Mouse (Mus musculus): Measurements from ENCODE around the gene Cadps. TPM values are rescaled to one million over a fixed set of nuclear protein-coding genes. Genes with fewer than 3 reads are reported as not detected.
"Not testable (repeated sequence)": the region's sequence is repeated elsewhere in the genome, so short reads cannot be mapped to it uniquely, and the experiment has no call there.

Gene Cadps
- polyA plus RNA-seq, 1 experiment from 2014 or later = 0.70 TPM

DNA sequence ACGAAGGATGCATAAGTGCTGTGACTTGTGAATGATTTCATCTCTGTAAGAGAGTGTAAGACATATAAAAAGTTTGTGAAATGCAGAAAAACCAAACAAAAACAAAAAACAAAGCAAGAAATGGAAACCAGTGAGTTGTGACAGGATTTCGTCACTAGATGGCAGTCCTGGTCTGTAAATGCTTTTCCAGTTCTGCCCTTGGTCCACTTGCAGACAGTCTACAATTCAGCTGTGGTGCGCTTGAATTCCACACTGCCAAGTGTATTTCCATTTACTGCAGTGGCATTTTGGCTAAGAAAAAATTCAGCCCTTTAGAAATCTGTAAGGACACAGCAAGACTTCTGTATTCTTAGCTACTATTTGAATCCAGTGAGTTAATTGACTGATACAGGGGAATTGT is 247.8 kb downstream of the Cadps start:
- 26% methylated on average over 3 of the region's 3 CpGs for WGBS
- H3K9me3 ChIP-seq (ENCODE audit: low read length) = no peaks in the 10 kb centered on the region
- no peak overlapping the region for H3K9ac ChIP-seq (replicated peaks; ENCODE audit: low read length)
- no peak overlapping the region for H3K4me3 ChIP-seq (ENCODE audit: low read length)
- H3K27ac ChIP-seq (ENCODE audit: low read length) = no peak overlapping the region
- no peaks in the 10 kb centered on the region for H3K36me3 ChIP-seq (ENCODE audit: insufficient read depth, low read length)
- H3K27me3 ChIP-seq (ENCODE audit: insufficient read depth, low read length) = no peaks in the 10 kb centered on the region
- no peaks in the 10 kb centered on the region for H3K4me1 ChIP-seq (ENCODE audit: insufficient read depth, low read length)
- ATAC-seq (ENCODE audit: low FRiP score, low TSS enrichment) = no peak
- no peak overlapping the region for H3K4me2 ChIP-seq (replicated peaks; ENCODE audit: low read depth, low read length)

DNA sequence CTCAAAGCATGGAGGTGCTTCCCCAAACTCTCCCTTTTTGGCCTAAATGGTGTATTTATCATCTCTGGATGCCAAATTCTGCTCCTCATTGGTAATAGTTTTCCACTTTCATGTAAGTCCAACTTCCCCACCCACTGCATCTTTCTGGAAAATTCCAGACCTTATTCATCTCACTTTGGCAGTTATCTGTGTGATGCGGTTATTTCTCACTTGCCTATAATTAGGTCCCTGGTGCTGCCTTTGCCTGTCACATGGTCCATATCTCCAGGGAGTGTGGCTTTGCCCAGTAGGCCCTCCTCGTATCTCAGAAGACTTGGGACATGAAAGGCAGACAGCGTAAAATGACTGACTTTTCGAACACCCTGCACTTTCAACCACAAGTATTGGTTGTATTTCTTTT is 248.5 kb downstream of the Cadps start:
- no peaks in the 10 kb centered on the region for H3K36me3 ChIP-seq (ENCODE audit: insufficient read depth, low read length)
- no peak overlapping the region for H3K9ac ChIP-seq (replicated peaks; ENCODE audit: low read length)
- H3K27ac ChIP-seq (ENCODE audit: low read length) = no peak overlapping the region
- H3K4me3 ChIP-seq (ENCODE audit: low read length) = no peak overlapping the region
- ATAC-seq (ENCODE audit: low FRiP score, low TSS enrichment) = no peak
- no peak overlapping the region for H3K4me2 ChIP-seq (replicated peaks; ENCODE audit: low read depth, low read length)
- no peaks in the 10 kb centered on the region for H3K4me1 ChIP-seq (ENCODE audit: insufficient read depth, low read length)
- no peaks in the 10 kb centered on the region for H3K27me3 ChIP-seq (ENCODE audit: insufficient read depth, low read length)
- 78% methylated on average over 4 of the region's 4 CpGs for WGBS
- H3K9me3 ChIP-seq (ENCODE audit: low read length) = no peaks in the 10 kb centered on the region

DNA sequence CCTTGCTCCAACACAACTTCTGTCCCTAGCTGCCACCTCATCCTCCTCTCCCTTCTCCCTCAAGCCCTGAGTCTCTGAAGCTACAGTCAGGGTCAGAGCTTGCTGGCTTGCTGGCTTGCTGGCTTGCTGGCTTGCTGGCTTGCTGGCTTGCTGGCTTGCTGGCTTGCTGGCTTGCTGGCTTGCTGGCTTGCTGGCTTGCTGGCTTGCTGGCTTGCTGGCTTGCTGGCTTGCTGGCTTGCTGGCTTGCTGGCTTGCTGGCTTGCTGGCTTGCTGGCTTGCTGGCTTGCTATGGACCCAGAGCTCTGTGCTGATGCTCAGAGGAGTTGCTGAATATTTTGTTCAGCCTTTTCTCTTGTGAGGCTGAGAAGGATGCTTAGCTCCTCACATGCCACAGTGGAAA is 261.1 kb downstream of the Cadps start:
- ATAC-seq (ENCODE audit: low FRiP score, low TSS enrichment); H3K4me1 ChIP-seq (ENCODE audit: insufficient read depth, low read length); H3K36me3 ChIP-seq (ENCODE audit: insufficient read depth, low read length); H3K4me3 ChIP-seq (ENCODE audit: low read length); H3K9me3 ChIP-seq (ENCODE audit: low read length); H3K27ac ChIP-seq (ENCODE audit: low read length); H3K4me2 ChIP-seq (replicated peaks; ENCODE audit: low read depth, low read length); H3K27me3 ChIP-seq (ENCODE audit: insufficient read depth, low read length); H3K9ac ChIP-seq (replicated peaks; ENCODE audit: low read length): not testable (repeated sequence)

DNA sequence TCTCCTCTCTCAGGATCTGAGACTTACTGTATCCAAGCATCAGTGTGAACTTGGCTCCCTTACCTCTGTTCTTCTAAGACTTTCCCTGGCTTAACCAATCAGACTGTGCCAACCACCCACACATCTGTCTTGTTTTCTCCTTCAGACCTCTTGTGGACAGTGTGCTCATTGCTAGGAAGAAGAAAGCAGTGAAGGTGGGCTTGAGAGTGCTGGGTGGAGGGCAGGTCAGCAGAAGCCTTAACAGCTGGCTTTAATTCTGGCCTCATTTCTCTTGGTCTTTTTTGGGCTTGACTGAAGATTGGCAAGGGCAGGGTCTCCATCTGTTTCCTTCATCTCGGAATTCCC is 262.7 kb downstream of the Cadps start:
- no peak overlapping the region for H3K4me2 ChIP-seq (replicated peaks; ENCODE audit: low read depth, low read length)
- H3K4me3 ChIP-seq (ENCODE audit: low read length) = no peak overlapping the region
- H3K27me3 ChIP-seq (ENCODE audit: insufficient read depth, low read length) = no peaks in the 10 kb centered on the region
- H3K4me1 ChIP-seq (ENCODE audit: insufficient read depth, low read length) = no peaks in the 10 kb centered on the region
- ATAC-seq (ENCODE audit: low FRiP score, low TSS enrichment) = no peak
- no peaks in the 10 kb centered on the region for H3K9me3 ChIP-seq (ENCODE audit: low read length)
- WGBS = 63% methylated on average over 1 of the region's 1 CpGs
- no peak overlapping the region for H3K27ac ChIP-seq (ENCODE audit: low read length)
- H3K36me3 ChIP-seq (ENCODE audit: insufficient read depth, low read length) = no peaks in the 10 kb centered on the region
- H3K9ac ChIP-seq (replicated peaks; ENCODE audit: low read length) = no peak overlapping the region

DNA sequence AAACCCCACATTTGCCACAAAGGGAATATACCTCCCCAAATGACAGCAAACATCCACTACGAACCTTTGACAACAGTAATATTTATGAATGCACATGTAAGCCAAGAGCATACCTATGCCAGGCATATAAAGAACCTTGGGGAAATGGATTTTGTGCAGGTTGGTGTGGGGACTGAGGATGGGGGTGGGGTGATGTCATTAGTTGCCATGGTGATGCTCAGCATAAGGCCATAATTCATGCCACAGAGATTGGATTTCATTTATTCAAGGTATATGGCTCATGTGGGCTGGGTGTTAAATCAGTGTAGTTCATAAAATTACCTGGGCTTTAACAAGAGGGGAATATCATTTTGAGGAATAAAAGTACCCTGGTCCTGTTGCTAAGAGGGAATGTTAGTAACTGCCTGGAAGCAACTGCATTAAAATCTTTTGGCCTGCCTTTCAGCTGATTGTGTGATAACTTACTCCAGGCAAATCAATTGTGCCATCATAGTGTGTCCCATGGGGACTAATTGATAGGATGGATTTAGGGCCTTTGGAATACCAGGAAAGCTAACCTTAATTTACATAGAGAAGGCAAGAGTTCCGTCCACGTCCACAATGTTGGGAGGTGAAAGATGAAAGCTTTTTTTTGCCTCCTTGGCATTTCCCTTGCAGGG is 263.2 kb downstream of the Cadps start:
- no peak overlapping the region for H3K4me3 ChIP-seq (ENCODE audit: low read length)
- WGBS = 64% methylated on average over 3 of the region's 3 CpGs
- no peaks in the 10 kb centered on the region for H3K36me3 ChIP-seq (ENCODE audit: insufficient read depth, low read length)
- H3K4me2 ChIP-seq (replicated peaks; ENCODE audit: low read depth, low read length) = no peak overlapping the region
- H3K27ac ChIP-seq (ENCODE audit: low read length) = no peak overlapping the region
- H3K4me1 ChIP-seq (ENCODE audit: insufficient read depth, low read length) = no peaks in the 10 kb centered on the region
- H3K9me3 ChIP-seq (ENCODE audit: low read length) = no peaks in the 10 kb centered on the region
- no peaks in the 10 kb centered on the region for H3K27me3 ChIP-seq (ENCODE audit: insufficient read depth, low read length)
- ATAC-seq (ENCODE audit: low FRiP score, low TSS enrichment) = no peak
- no peak overlapping the region for H3K9ac ChIP-seq (replicated peaks; ENCODE audit: low read length)

DNA sequence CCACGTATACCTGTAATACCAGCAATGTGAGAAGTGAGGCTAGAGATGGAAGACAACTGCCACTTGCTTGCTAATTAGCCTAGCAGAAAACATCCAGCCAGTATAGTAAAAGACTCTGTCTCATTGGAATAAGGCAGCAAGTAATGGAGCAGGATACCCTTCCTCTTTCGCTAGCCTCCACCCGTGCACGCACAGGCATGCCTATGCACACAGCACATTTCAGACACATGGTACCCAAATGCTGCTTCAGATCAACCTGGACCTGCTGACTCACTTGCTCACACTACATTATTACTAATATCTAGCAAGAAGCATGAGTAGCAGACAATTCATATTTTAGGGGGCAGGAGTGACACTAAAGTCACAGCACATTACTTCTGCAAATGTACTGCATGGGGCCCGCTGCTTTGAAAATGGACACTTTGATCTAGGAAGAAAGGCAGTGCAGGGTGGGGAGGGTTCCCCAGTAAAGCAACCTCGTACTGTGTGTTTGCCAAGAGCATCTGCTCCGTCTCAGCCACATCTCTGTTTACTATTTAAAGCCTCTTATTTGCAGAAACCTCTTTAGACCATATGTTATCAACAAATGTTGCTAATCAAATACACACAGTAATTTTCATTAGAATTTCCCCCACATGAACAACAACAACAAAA is 263.8 kb downstream of the Cadps start:
- no peak overlapping the region for H3K27ac ChIP-seq (ENCODE audit: low read length)
- H3K27me3 ChIP-seq (ENCODE audit: insufficient read depth, low read length) = no peaks in the 10 kb centered on the region
- WGBS = 71% methylated on average over 7 of the region's 7 CpGs
- ATAC-seq (ENCODE audit: low FRiP score, low TSS enrichment) = no peak
- H3K36me3 ChIP-seq (ENCODE audit: insufficient read depth, low read length) = no peaks in the 10 kb centered on the region
- H3K9ac ChIP-seq (replicated peaks; ENCODE audit: low read length) = no peak overlapping the region
- no peak overlapping the region for H3K4me2 ChIP-seq (replicated peaks; ENCODE audit: low read depth, low read length)
- no peaks in the 10 kb centered on the region for H3K9me3 ChIP-seq (ENCODE audit: low read length)
- no peak overlapping the region for H3K4me3 ChIP-seq (ENCODE audit: low read length)
- H3K4me1 ChIP-seq (ENCODE audit: insufficient read depth, low read length) = no peaks in the 10 kb centered on the region

DNA sequence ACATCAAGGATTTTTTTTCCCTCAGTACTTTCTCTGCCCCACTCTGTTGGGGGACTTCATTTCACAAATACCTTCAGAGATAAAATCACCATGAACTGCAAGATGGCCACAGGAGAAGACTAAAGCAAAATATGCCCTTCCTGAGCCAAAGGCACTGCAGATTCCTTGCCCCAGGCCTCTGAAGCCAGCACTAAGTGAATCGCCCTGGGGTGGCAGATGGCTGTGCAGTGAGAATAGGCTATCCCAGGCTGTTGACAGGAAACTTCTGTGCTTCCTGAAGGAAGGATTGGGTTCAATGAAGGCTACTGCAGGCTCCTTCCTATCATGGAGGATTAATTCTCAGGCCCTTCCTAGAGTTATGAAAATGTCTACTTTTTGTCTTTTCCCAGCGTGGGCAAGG is 268.4 kb downstream of the Cadps start:
- Histone ChIP-seq H3K4me3 (ENCODE audit: low read length) (no peak overlapping the region), H3K4me2 (replicated peaks; ENCODE audit: low read depth, low read length) (no peak overlapping the region), H3K4me1 (ENCODE audit: insufficient read depth, low read length) (no peaks in the 10 kb centered on the region), H3K27ac (ENCODE audit: low read length) (no peak overlapping the region), H3K9me3 (ENCODE audit: low read length) (no peaks in the 10 kb centered on the region), H3K9ac (replicated peaks; ENCODE audit: low read length) (no peak overlapping the region), H3K36me3 (ENCODE audit: insufficient read depth, low read length) (no peaks in the 10 kb centered on the region), H3K27me3 (ENCODE audit: insufficient read depth, low read length) (no peaks in the 10 kb centered on the region)
- ATAC-seq (ENCODE audit: low FRiP score, low TSS enrichment) = no peak
- 70% methylated on average over 2 of the region's 2 CpGs for WGBS

DNA sequence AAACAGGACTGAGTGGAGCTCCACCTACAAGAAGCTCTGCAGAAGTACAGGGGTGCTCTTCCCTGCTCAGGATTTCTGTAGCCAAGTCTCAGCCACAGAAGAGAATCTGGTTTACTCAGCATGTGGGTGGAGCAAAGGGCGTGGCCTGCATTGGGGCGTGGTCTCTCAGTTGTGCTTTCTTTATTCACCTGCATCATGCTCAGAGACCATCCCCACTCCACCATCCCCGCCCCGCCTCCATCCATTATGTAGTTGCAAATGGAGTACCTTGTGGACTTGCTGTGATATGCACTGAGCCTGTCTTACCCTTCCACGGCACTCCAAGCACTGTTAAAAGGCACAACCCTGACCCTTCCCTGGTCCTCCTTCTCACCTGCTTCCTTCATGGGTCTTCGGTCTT is 271.5 kb downstream of the Cadps start:
- Histone ChIP-seq H3K4me3 (ENCODE audit: low read length) (no peak overlapping the region), H3K27me3 (ENCODE audit: insufficient read depth, low read length) (no peaks in the 10 kb centered on the region), H3K27ac (ENCODE audit: low read length) (no peak overlapping the region), H3K4me1 (ENCODE audit: insufficient read depth, low read length) (no peaks in the 10 kb centered on the region), H3K4me2 (replicated peaks; ENCODE audit: low read depth, low read length) (no peak overlapping the region), H3K9me3 (ENCODE audit: low read length) (no peaks in the 10 kb centered on the region), H3K36me3 (ENCODE audit: insufficient read depth, low read length) (no peaks in the 10 kb centered on the region), H3K9ac (replicated peaks; ENCODE audit: low read length) (no peak overlapping the region)
- 38% methylated on average over 6 of the region's 6 CpGs for whole genome bisulfite sequencing
- no peak for ATAC-seq (ENCODE audit: low FRiP score, low TSS enrichment)

DNA sequence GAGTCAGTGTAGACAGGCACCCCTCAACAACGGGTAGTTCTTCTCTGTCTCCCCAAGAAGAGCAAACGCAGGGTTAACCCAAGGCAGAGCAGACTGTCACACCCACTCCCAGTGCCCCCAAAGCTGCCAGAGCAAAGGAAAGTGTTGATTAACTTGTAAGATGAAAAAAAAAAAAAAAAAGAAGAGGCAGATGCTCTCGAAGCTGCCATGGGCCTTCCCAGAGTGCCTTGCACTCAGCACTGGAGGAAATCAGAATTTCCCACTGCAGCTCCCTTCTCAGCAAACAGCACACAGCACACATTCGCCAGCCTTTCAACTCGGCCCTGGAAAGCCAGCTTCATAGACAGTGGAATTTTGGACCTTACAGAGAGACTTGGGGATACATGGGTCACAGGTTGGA is 271.9 kb downstream of the Cadps start:
- 51% methylated on average over 5 of the region's 5 CpGs for WGBS

DNA sequence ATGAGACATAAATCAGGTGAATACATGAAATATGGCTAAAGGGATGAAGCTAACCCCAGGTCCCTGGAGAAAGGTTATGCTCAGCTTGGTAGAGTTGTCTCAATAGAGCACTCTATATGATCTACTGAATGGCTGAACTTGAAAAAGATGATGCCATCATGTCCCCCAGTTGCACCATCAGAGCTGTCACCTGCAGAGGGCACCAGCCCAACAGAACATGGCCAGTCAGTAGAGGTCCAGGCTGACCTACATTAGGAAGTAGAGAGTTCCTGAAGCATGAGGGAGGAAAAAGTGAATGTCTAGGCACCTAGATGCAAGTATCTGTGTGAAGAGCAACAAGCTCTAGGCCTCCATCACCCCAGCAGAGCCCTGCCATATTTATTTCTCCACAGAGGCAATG is 273.6 kb downstream of the Cadps start:
- Histone ChIP-seq H3K27ac (ENCODE audit: low read length) (no peak overlapping the region), H3K4me2 (replicated peaks; ENCODE audit: low read depth, low read length) (no peak overlapping the region)

More for the DNA sequence above, 271.9 kb downstream of the Cadps start:
- H3K4me1 ChIP-seq (ENCODE audit: insufficient read depth, low read length) = no peaks in the 10 kb centered on the region
- H3K27me3 ChIP-seq (ENCODE audit: insufficient read depth, low read length) = no peaks in the 10 kb centered on the region
- H3K27ac ChIP-seq (ENCODE audit: low read length) = no peak overlapping the region
- H3K9me3 ChIP-seq (ENCODE audit: low read length) = no peaks in the 10 kb centered on the region
- no peak overlapping the region for H3K4me3 ChIP-seq (ENCODE audit: low read length)
- no peak for ATAC-seq (ENCODE audit: low FRiP score, low TSS enrichment)
- H3K9ac ChIP-seq (replicated peaks; ENCODE audit: low read length) = no peak overlapping the region
- H3K4me2 ChIP-seq (replicated peaks; ENCODE audit: low read depth, low read length) = no peak overlapping the region
- H3K36me3 ChIP-seq (ENCODE audit: insufficient read depth, low read length) = no peaks in the 10 kb centered on the region

More for the DNA sequence above, 273.6 kb downstream of the Cadps start:
- no peak overlapping the region for H3K4me3 ChIP-seq (ENCODE audit: low read length)
- H3K36me3 ChIP-seq (ENCODE audit: insufficient read depth, low read length) = no peaks in the 10 kb centered on the region
- no peaks in the 10 kb centered on the region for H3K9me3 ChIP-seq (ENCODE audit: low read length)
- H3K27me3 ChIP-seq (ENCODE audit: insufficient read depth, low read length) = no peaks in the 10 kb centered on the region
- ATAC-seq (ENCODE audit: low FRiP score, low TSS enrichment) = no peak
- H3K4me1 ChIP-seq (ENCODE audit: insufficient read depth, low read length) = no peaks in the 10 kb centered on the region
- H3K9ac ChIP-seq (replicated peaks; ENCODE audit: low read length) = no peak overlapping the region

All from kidney, embryonic 16.5 days (tissue).